Mouse (Mus musculus) mouse trophoblast stem cell (cell line): Measurements from ENCODE around the gene Stpg1.

ENCODE experiments used
- in situ Hi-C, 2 experiments: fragments of 300-500 bp; cut with MseI, MboI; formaldehyde crosslinking; loops; 2 replicates in 1 of 2; 3 replicates in 1 of 2; pipeline ENCODE4 v1.15.1; 2025

The Stpg1 gene

GRCm38 (mm10) chr4:135494521-135495396 is at the start of gene Stpg1, which contains the start of gene Nipal3:
Gene Stpg1, plus strand, starts transcription at chr4:135494790.
Gene Nipal3, minus strand, starts transcription at chr4:135495038.
- in situ Hi-C loops = loop anchor here in 1 of 2 experiments (10.0 kb wide), 1 partner anchor 50 kb away; no protein-coding TSS in a partner anchor

- in situ Hi-C loops = no loop called here
These were observed 43.1 kb upstream of the Stpg1 start for GRCm38 (mm10) chr4:135451360-135452015.

GRCm38 (mm10) chr4:135453164-135453563 is 41.4 kb upstream of the Stpg1 start:
- in situ Hi-C loops = no loop called here

- in situ Hi-C loops = no loop called here
These were observed 41.0 kb upstream of the Stpg1 start for GRCm38 (mm10) chr4:135453572-135453971.

GRCm38 (mm10) chr4:135463406-135463805 is 31.2 kb upstream of the Stpg1 start:
- in situ Hi-C loops = no loop called here

- in situ Hi-C loops = no loop called here
These were observed 16.7 kb upstream of the Stpg1 start for GRCm38 (mm10) chr4:135477851-135478250.

- in situ Hi-C loops = no loop called here
These were observed 14.2 kb upstream of the Stpg1 start for GRCm38 (mm10) chr4:135480370-135480769.

- in situ Hi-C loops = no loop called here
These were observed 9.5 kb upstream of the Stpg1 start for GRCm38 (mm10) chr4:135485086-135485485.

GRCm38 (mm10) chr4:135486352-135486751 is 8.2 kb upstream of the Stpg1 start:
- in situ Hi-C loops = no loop called here

GRCm38 (mm10) chr4:135489256-135489655 is 5.3 kb upstream of the Stpg1 start:
- in situ Hi-C loops = no loop called here

GRCm38 (mm10) chr4:135493271-135493670 is 1.3 kb upstream of the Stpg1 start:
- in situ Hi-C loops = loop anchor here in 1 of 2 experiments (10.0 kb wide), 1 partner anchor 48 kb away; no protein-coding TSS in a partner anchor

- in situ Hi-C loops = loop anchor here in 1 of 2 experiments (10.0 kb wide), 1 partner anchor 49 kb away; no protein-coding TSS in a partner anchor
These were observed 684 bp upstream of the Stpg1 start for GRCm38 (mm10) chr4:135493691-135494520.

- in situ Hi-C loops = loop anchor here in 1 of 2 experiments (10.0 kb wide), 1 partner anchor 51 kb away; no protein-coding TSS in a partner anchor
These were observed 804 bp downstream of the Stpg1 start for GRCm38 (mm10) chr4:135495397-135495791.

- in situ Hi-C loops = loop anchor here in 1 of 2 experiments (10.0 kb wide), 1 partner anchor 51 kb away; no protein-coding TSS in a partner anchor
These were observed 1.2 kb downstream of the Stpg1 start for GRCm38 (mm10) chr4:135495810-135496209.

GRCm38 (mm10) chr4:135498136-135498535 is 3.5 kb downstream of the Stpg1 start:
- in situ Hi-C loops = loop anchor here in 1 of 2 experiments (10.0 kb wide), 1 partner anchor 53 kb away; no protein-coding TSS in a partner anchor

GRCm38 (mm10) chr4:135499831-135500230 is 5.2 kb downstream of the Stpg1 start:
- in situ Hi-C loops = loop anchor here in 1 of 2 experiments (10.0 kb wide), 1 partner anchor 55 kb away; no protein-coding TSS in a partner anchor

- in situ Hi-C loops = no loop called here
These were observed 7.0 kb downstream of the Stpg1 start for GRCm38 (mm10) chr4:135501587-135501986.

GRCm38 (mm10) chr4:135505794-135506193 is 11.2 kb downstream of the Stpg1 start:
- in situ Hi-C loops = no loop called here

GRCm38 (mm10) chr4:135507547-135508350 is 13.2 kb downstream of the Stpg1 start:
- in situ Hi-C loops = no loop called here

GRCm38 (mm10) chr4:135508419-135509039 is 13.9 kb downstream of the Stpg1 start:
- in situ Hi-C loops = no loop called here
